Mouse (Mus musculus): ENCODE data around the gene Rag1. TPM values are rescaled to one million over a fixed set of nuclear protein-coding genes. Genes with fewer than 3 reads are reported as not detected.

The Rag1 gene
- total RNA-seq (2012; rRNA removed) (under 0.01 TPM in 1 of 2 replicates, not detected in the other), polyA plus RNA-seq (2012; ENCODE audit: insufficient read depth in 1 of 2, insufficient read length in 2 of 2, low read depth in 1 of 2, low replicate concordance in 2 of 2, missing spikeins in 1 of 2) (not detected)

GRCm38 (mm10) chr2:101649114-101649671 is at the start of gene Rag1, which contains the start of gene B230118H07Rik:
Rag1 (minus strand) TSS chr2:101649501.
B230118H07Rik (minus strand) TSS chr2:101649532.
- Histone ChIP-seq H3K9me3 (replicated peaks; ENCODE audit: insufficient read depth, low read length) (no peaks in the 10 kb centered on the region), H3K27me3 (ENCODE audit: control insufficient read depth in 1 of 2, insufficient read depth in 2 of 2, low read length in 2 of 2) (peaks cover 1% of the 10 kb centered on the region in 2 experiments; a peak in 2 of 4 replicates), H3K4me3 (ENCODE audit: control insufficient read depth in 1 of 2, insufficient read depth in 1 of 2, low read depth in 2 of 2, low read length in 2 of 2) (no peak within 1 kb of the TSS), H3K36me3 (ENCODE audit: control insufficient read depth in 1 of 2, insufficient read depth in 2 of 2, low read length in 2 of 2) (0 out of 4 replicates have a peak, but pooled peaks cover 0 to 2% of the 10 kb centered on the region in 2 experiments), H3K9ac (ENCODE audit: control insufficient read depth, low read depth, low read length, poor library complexity, severe bottlenecking) (no peak within 1 kb of the TSS), H3K79me2 (ENCODE audit: control insufficient read depth, insufficient read depth, low read length, poor library complexity) (no peaks in the 10 kb centered on the region), H3K4me1 (ENCODE audit: control insufficient read depth in 1 of 2, insufficient read depth in 2 of 2, low read length in 2 of 2) (peaks cover 0 to 4% of the 10 kb centered on the region in 2 experiments; a peak in 1 of 4 replicates), H3K27ac (ENCODE audit: control insufficient read depth, low read depth, low read length) (no peak within 1 kb of the TSS)
- no peak for TF ChIP-seq JUND (IDR thresholded peaks at IDR 0.05; ENCODE audit: low read depth, low read length)
- no peak for TF ChIP-seq ETS1 (IDR thresholded peaks at IDR 0.05; ENCODE audit: low read depth, low read length)
- TF ChIP-seq TBP (IDR thresholded peaks at IDR 0.05; ENCODE audit: low read depth, low read length), result no peak
- peak; percentile 12 for DNase-seq (ENCODE audit: low read depth, low spot score)

GRCm38 (mm10) chr2:101695584-101695983 is 46.3 kb upstream of the Rag1 start:
- peaks cover 0 to 4% of the 10 kb centered on the region in 2 experiments; a peak in 2 of 4 replicates for H3K36me3 ChIP-seq (ENCODE audit: control insufficient read depth in 1 of 2, insufficient read depth in 2 of 2, low read length in 2 of 2)
- H3K79me2 ChIP-seq (ENCODE audit: control insufficient read depth, insufficient read depth, low read length, poor library complexity), result no peaks in the 10 kb centered on the region
- H3K27ac ChIP-seq (ENCODE audit: control insufficient read depth, low read depth, low read length), result no peak overlapping the region
- no peak for DNase-seq (ENCODE audit: low read depth, low spot score)
- no peaks in the 10 kb centered on the region for H3K9me3 ChIP-seq (replicated peaks; ENCODE audit: insufficient read depth, low read length)
- H3K9ac ChIP-seq (ENCODE audit: control insufficient read depth, low read depth, low read length, poor library complexity, severe bottlenecking), result no peak overlapping the region
- no peak overlapping the region for H3K4me3 ChIP-seq (ENCODE audit: control insufficient read depth in 1 of 2, insufficient read depth in 1 of 2, low read depth in 2 of 2, low read length in 2 of 2)
- TF ChIP-seq KAT2A (conservative IDR thresholded peaks at IDR 0.05; ENCODE audit: low read depth, low read length) (no peak), BHLHE40 (IDR thresholded peaks at IDR 0.05; ENCODE audit: borderline replicate concordance, low read depth, low read length) (no peak), TCF12 (IDR thresholded peaks at IDR 0.05; ENCODE audit: low read depth, low read length) (no peak), POLR2AphosphoS2 (IDR thresholded peaks at IDR 0.05; ENCODE audit: low read length) (no peak), UBTF (IDR thresholded peaks at IDR 0.05; ENCODE audit: borderline replicate concordance, insufficient read depth, low read depth, low read length) (no peak), SMC3 (IDR thresholded peaks at IDR 0.05; ENCODE audit: low read depth, low read length) (no peak), JUND (IDR thresholded peaks at IDR 0.05; ENCODE audit: low read depth, low read length) (no peak), USF2 (IDR thresholded peaks at IDR 0.05; ENCODE audit: borderline replicate concordance in 1 of 2, insufficient read depth in 1 of 2, low read depth in 1 of 2, low read length in 2 of 2) (no peak), ELF1 (IDR thresholded peaks at IDR 0.05; ENCODE audit: low read depth, low read length) (no peak), CTCF (IDR thresholded peaks at IDR 0.05 in 2 of 3, conservative IDR thresholded peaks at IDR 0.05 in 1 of 3; ENCODE audit: control insufficient read depth in 1 of 3, insufficient read depth in 1 of 3, low read depth in 2 of 3, low read length in 3 of 3, poor library complexity in 1 of 3, severe bottlenecking in 1 of 3) (no peak), NELFE (IDR thresholded peaks at IDR 0.05; ENCODE audit: low read depth, low read length) (no peak), RCOR1 (IDR thresholded peaks at IDR 0.05; ENCODE audit: low read depth, low read length) (no peak), ZMIZ1 (IDR thresholded peaks at IDR 0.05; ENCODE audit: low read depth, low read length) (no peak), MYB (IDR thresholded peaks at IDR 0.05; ENCODE audit: low read depth, low read length) (no peak), NRF1 (IDR thresholded peaks at IDR 0.05; ENCODE audit: insufficient read depth, low read depth, low read length, poor library complexity, severe bottlenecking) (no peak), POLR2AphosphoS5 (IDR thresholded peaks at IDR 0.05; ENCODE audit: borderline replicate concordance, low read depth, low read length) (no peak)
- no peaks in the 10 kb centered on the region for H3K27me3 ChIP-seq (ENCODE audit: control insufficient read depth in 1 of 2, insufficient read depth in 2 of 2, low read length in 2 of 2)
- peaks cover 0 to 5% of the 10 kb centered on the region in 2 experiments; a peak in 1 of 4 replicates for H3K4me1 ChIP-seq (ENCODE audit: control insufficient read depth in 1 of 2, insufficient read depth in 2 of 2, low read length in 2 of 2)
